Mouse (Mus musculus) brain, embryonic 14.5 days (tissue): Measurements from ENCODE around the gene Mdh1.

Experiments
- CTCF ChIP-seq: fragments of 200-500 bp; IDR thresholded peaks from 2 replicates; pipeline ENCODE4 v1.5.1; 2012; ENCODE audit warnings: inconsistent platforms, mild to moderate bottlenecking, moderate library complexity, borderline replicate concordance; ENCODE audit not compliant: insufficient read depth, insufficient read length; ENCODE audit errors: extremely low read depth
- POLR2A ChIP-seq: fragments of 200-500 bp; IDR thresholded peaks from 2 replicates; pipeline ENCODE4 v1.6.1; 2012; ENCODE audit warnings: mild to moderate bottlenecking, inconsistent platforms, borderline replicate concordance; ENCODE audit not compliant: poor library complexity, insufficient read depth, insufficient read length, severe bottlenecking; ENCODE audit errors: extremely low read depth

DNA sequence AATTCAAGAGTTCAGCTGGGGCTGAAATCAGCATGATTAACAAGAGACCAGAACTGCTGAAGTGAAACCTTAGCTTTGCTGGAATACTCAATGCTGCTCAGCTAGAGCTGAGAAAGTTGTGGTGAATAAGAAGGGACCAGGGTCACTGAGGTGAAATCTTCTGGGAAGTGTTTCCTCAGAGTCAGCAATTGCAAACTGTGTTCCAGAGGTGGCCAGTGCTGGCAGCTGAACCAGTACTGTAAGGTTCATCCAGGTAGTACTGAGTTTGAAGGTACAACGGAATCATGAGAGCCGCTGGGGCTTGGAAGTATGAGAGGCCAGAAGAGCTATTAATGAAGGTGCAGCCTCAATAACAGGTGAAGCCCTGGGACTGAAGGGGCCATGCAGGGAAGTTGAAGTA lies 31.5 kb downstream of the Mdh1 start:
- TF ChIP-seq CTCF: no peak
- no peak for TF ChIP-seq POLR2A
